Mouse (Mus musculus) spleen, adult 2 months (tissue): ENCODE measurements around the gene Stk16.

Experiments used
- CTCF ChIP-seq: fragments of 200-500 bp; IDR thresholded peaks from 2 replicates; pipeline ENCODE4 v1.5.1; 2011; ENCODE audit warnings: mild to moderate bottlenecking, inconsistent platforms; ENCODE audit not compliant: insufficient read depth, insufficient read length, insufficient replicate concordance; ENCODE audit errors: extremely low read depth
- POLR2A ChIP-seq: fragments of 200-500 bp; IDR thresholded peaks from 2 replicates; pipeline ENCODE4 v1.6.1; 2011; ENCODE audit warnings: low read depth, low read length, inconsistent platforms

- TF ChIP-seq CTCF (no peak), POLR2A (no peak)
Observed at GRCm38 (mm10) chr1:75231664-75232152, 21.1 kb downstream of the Stk16 start, which contains the start of gene A630095N17Rik.
